11 mouse cellular contexts compared by ENCODE assay signal in the genomic region with DNA sequence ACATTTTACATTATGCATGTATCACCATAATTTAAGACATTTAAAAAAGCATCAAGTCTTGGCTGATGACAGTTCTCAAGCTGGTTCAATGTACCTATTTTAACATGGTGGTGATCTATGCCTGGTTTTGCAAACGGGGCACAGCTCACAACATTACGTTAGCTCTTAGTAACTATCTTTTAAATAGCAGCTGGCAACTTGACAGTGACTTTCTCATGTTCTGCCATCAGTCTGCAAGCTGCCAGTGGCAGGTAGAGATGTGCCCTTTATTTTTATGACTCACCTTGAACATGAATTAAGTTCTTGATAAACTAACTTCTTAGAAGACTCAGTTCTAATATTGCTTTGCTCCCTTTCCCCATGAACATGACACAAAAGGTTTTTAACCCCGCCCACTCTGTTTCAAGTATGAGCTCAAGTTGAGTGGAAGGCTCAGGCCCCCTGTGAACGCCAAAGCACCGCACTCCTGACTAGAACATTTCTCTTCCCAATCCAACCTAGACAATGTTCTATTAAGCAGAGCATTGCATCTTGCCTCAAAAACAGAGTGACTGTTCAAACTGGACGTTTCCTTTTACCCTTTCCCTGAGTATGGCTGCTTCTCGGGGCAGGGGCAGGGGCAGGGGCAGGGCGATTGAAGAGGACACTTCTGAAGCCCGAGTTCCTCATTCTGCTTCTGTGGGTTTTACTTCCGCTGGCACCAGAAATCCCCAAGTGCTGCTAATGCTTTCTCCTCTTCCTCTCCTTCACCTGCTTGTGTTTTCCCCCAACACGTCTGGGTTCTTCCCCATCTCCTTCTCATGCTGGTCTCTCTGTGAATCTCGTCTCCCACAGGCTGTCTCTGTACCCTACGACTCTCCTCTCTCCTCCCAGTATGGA. TPM values are rescaled to one million over a fixed set of nuclear protein-coding genes. Genes with fewer than 3 reads are reported as not detected.
DNase-seq lines count a peak whose midpoint lies in the region; TF ChIP-seq lines count a peak whose summit lies in the region.
"Had no signal": no experiment of that assay in that cellular context is flagged by ENCODE, and none has a peak within 500 bp of the region (broad histone marks: within the 10 kb centered on the region; RNA-seq: fewer than 3 reads in every experiment).

No protein-coding gene starts in this region.

- no peak for TF ChIP-seq CTCF in lung, adult 2 months (IDR thresholded peaks at IDR 0.05; ENCODE audit: insufficient read depth, low read length)

- H3K36me3 ChIP-seq in megakaryocyte, embryonic 14.5 days (replicated peaks; ENCODE audit: low read length) = no peaks in the 10 kb centered on the region
- no peaks in the 10 kb centered on the region for H3K36me3 ChIP-seq in splenic B cell, adult 2 months (ENCODE audit: control insufficient read depth, insufficient read depth, low read length, poor library complexity, severe bottlenecking)
- H3K36me3 ChIP-seq: midbrain, embryonic 15.5 days had no signal

- DNase-seq in lung, postnatal 25 days (ENCODE audit: low spot score) = peak; percentile 32
- no peak for DNase-seq in lung, adult 2 months
- DNase-seq in T-cell, adult 2 months (ENCODE audit: low spot score) = peak; percentile 31
- DNase-seq in splenic B cell, adult 2 months (ENCODE audit: low read depth, low spot score) = peak; percentile 84
- DNase-seq in cerebellum, adult 11 months = no peak
- DNase-seq in cerebellum, adult 11-12 months = no peak
- DNase-seq in layer of hippocampus, postnatal 10 days (ENCODE audit: low spot score in 2 of 2) = no peak
- DNase-seq: cerebellum, postnatal 14 days; right cerebral cortex, postnatal 25 days had no signal

- no peak overlapping the region for H3K4me3 ChIP-seq in lung, adult 2 months (replicated peaks; ENCODE audit: extremely low read depth, low read depth, low read length)
- H3K4me3 ChIP-seq in megakaryocyte, embryonic 14.5 days (replicated peaks) = peak overlapping the region; percentile 62
- H3K4me3 ChIP-seq: midbrain, embryonic 15.5 days had no signal

- WGBS in lung, adult 2 months = 66% methylated on average over 13 of the region's 13 CpGs

- H3K27me3 ChIP-seq in megakaryocyte, embryonic 14.5 days (replicated peaks) = peaks cover 3% of the 10 kb centered on the region
- no peaks in the 10 kb centered on the region for H3K27me3 ChIP-seq in splenic B cell, adult 2 months (ENCODE audit: control insufficient read depth, insufficient read depth, low read length, poor library complexity, severe bottlenecking)
- H3K27me3 ChIP-seq: midbrain, embryonic 15.5 days had no signal

- no peak for TF ChIP-seq POLR2A in lung, adult 2 months (IDR thresholded peaks at IDR 0.05; ENCODE audit: borderline replicate concordance, extremely low read depth, low read depth, low read length)

- H3K9me3 ChIP-seq in megakaryocyte, embryonic 14.5 days = peaks cover 6% of the 10 kb centered on the region; the same call in 1 of the 2 replicates
- H3K9me3 ChIP-seq: midbrain, embryonic 15.5 days had no signal

- H3K4me1 ChIP-seq in lung, adult 2 months (ENCODE audit: control insufficient read depth, insufficient read depth, low read length) = no peaks in the 10 kb centered on the region
- H3K4me1 ChIP-seq in megakaryocyte, embryonic 14.5 days = peaks cover 16% of the 10 kb centered on the region
- H3K4me1 ChIP-seq: midbrain, embryonic 15.5 days had no signal

RNA-seq across cellular contexts. Expression of a gene that starts 29.1 kb away (rescaled TPM):
- 21.3 and 24.5 TPM in 2 replicates for polyA plus RNA-seq in lung, adult 2 months (2012; rRNA removed)
- 24.6 and 75.9 TPM in 2 replicates for polyA plus RNA-seq in megakaryocyte, embryonic 14.5 days (2012; ENCODE audit: insufficient read depth, low replicate concordance)
- 10 to 100 TPM; 45.4 to 47.6 TPM for total RNA-seq in layer of hippocampus, postnatal 10 days (2021)

Comparison
In these comparisons a context has a peak if more than half of its experiments do, and no peak if none do; other contexts are left out.
1. DNase-seq: peak in lung, postnatal 25 days (single experiment), T-cell, adult 2 months (single experiment) and splenic B cell, adult 2 months (single experiment); none in lung, adult 2 months (single experiment), cerebellum, adult 11 months (single experiment), cerebellum, adult 11-12 months (single experiment) and layer of hippocampus, postnatal 10 days (0 of 2).